Mouse (Mus musculus) R1 (cell line): Measurements from ENCODE around the gene Nupr1.

Source experiments
- DNase-seq: peaks from one replicate; pipeline ENCODE4 v3.0.0-alpha.2; 2018; ENCODE audit warnings: low read depth, low spot score

Gene Nupr1

DNA sequence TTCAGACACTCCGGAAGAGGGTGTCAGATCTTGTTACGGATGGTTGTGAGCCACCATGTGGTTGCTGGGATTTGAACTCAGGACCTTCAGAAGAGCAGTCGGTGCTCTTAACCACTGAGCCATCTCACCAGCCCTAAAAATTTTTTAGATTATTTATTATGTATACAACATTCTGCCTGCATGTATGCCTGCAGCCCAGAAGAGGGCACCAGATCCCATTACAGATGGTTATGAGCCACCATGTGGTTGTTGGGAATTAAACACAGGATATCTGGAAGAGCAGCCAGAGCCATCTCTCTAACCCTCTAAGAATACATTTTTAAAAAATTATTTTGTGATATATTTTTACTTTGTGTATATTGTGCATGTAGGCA is 12.6 kb upstream of the Nupr1 start:
- DNase-seq = peak; percentile 74

DNA sequence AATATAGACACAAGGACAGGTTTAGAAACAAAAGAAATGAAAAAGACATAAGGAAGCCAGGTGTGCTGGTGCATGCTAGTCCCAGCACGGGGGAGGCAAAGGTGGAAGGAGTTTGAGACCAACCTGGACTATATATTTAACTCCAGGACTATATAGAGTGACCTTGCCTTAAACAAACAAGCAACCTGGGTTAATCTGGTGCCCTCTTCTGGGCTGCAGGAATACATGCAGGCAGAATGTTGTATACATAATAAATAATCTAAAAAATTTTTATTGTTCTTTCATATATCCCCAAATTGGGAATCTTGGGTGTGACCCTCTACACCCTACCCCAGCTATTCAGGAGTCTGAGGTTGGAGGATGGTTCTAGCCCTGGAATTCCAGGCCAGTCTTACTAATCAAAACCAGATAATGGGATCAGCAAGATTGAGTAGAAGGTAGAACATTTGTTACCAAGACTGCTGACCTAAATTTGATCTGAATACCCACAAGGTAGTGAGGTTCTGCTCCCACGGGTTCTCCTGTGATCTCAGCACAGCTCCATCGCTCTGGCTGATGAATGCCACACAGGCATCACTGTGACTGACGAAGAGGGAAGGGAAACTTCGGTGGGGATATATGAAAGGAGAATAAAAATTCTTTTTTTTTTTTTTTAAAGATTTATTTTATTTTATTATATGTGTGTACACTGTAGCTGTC is 12.0 kb upstream of the Nupr1 start:
- DNase-seq = no peak

DNA sequence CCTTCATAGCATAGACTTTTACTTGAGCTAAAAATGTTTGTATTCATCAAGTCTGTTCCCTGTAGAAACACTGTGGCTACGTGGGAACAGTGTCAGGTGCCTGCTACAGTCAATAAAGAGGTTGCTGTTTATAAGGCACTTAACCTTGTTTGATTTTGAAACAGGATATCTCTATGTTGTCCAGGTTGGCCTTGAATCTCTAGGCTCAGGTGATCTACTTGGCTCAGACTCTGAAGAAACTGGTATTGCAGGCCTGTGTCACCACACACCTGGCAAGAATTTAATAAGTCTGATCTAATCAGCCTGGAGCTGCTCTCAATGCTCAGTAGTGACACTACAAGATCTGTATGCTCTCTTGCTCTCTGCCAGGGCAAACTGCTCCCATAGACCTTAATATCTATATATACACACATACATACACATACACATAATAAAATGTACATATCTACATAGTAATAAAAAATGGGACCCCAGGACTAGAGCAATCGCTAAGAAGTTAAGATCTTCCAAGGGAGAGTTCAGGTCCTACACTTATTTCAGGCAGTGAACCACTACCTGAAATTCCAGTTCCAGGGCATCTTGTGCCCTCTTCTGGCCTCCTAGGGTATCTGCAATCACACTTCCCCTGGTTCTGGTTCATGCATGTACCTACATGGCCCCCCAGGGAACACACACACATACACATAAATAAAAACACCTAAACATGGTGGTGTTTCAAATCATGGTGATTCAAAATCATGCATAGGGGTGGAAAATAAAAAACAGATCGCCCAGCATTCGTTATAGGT is 6.3 kb upstream of the Nupr1 start:
- DNase-seq = peak; percentile 67

DNA sequence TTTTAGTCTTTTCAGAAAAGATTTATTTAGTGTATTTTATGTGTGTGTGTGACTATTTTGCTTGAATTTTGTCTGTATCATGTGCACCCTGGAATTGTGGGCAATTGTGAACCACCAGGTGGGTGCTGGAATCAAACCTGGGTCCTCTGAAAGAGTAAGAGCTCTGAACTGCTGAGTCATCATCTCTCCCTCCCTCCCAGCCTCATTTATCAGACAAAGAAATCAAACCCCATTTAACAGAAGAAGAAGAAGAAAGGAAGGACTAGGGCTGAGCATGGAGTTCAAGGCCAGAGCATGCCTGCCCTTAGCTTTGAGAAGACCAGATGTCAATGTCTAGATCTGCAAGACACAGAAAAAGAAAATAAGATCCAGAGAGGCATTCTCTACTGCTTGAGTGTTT is 4.7 kb upstream of the Nupr1 start:
- DNase-seq = no peak

DNA sequence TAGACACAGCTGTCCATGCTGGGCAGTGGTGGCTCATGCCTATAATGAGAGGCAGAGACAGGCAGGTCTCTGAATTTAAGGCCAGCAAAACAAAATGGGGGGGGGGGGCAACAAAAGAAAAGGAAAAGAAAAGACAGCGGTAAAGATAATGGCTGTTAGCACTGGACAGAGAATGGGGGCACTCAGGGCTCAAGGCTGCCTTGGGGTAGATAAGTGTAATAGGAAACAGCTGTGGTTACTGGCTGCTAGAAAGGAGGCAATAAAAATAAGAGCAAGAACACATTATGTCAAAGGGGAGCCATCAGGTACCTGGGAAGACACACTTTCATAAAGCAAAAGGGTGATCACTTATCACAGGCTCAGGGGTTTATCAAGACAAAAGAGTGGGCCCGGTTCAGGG is 1.8 kb upstream of the Nupr1 start:
- DNase-seq = no peak

DNA sequence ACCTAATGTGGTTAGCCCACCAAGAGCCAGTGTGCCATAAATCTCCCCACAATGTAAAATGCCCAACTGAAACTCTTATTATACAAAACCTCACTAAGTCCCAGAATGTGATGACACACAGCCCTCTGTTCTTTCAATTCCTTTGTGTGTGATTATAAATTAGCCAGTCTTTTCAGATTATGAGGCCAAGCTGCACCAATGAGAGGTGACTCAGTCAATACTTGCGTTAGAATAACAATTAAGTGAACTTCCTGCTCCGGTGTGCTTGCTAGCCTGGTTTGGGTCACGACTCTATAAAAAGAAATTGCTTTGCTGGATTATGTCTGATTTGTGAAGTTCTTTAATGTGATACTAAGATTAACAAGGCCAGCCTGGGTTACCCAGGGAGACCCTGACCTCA is 746 bp downstream of the Nupr1 start:
- DNase-seq = no peak

DNA sequence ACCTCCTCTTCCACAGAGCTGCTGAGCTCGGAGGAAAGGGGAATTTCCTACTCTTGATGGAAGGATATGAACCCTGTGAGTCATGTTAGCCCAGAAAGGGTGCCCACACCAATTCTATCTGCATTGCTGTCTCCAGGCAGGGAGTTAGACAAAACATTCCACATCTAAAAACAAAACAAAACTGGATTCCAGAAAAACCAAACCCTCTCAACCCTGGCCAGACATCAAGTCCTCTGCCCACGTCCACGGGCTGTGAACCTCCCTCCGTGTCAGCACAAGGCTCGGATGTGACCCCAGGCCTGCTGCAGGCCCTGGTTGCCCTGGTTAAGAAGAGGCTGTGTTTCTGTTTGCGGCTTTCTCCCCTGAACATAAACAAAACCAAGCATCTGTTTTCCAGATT is 2.5 kb downstream of the Nupr1 start:
- DNase-seq = no peak

DNA sequence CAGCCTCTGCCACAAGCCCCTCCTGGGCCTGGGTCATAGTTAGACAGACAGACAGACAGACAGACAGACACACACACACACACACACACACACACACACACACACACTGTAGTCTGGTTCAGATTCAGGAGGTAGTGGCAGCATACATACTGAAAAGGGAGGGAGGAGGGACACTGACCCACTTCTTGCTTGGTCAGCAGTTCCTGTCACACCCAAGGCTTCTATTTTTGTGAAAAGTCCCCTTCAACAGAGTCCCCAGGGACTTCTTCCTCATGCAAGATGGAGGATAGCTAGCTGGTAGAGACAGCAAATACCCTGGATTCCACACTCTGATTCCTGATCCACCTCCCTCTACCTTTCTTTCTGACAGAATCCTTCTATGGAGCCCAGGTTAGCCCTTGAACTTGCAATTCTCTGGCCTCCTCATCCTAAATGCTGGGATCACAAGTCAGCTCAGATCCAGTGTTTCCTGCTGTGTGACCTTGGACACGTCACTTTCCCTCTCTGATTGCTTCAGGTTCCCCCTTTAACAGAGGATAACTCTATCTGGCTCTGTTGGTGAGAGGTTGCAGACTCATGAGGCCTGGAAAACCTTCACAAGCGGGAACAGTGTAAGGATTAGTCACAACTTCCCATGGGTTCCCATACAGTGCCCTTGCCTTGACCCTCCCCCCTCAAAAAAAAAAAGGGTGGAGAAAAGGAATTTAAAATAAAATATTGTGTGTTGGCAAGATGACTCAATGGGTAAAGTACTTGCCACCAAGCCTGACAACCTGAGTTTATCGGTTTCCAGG is 4.7 kb downstream of the Nupr1 start:
- DNase-seq = no peak

DNA sequence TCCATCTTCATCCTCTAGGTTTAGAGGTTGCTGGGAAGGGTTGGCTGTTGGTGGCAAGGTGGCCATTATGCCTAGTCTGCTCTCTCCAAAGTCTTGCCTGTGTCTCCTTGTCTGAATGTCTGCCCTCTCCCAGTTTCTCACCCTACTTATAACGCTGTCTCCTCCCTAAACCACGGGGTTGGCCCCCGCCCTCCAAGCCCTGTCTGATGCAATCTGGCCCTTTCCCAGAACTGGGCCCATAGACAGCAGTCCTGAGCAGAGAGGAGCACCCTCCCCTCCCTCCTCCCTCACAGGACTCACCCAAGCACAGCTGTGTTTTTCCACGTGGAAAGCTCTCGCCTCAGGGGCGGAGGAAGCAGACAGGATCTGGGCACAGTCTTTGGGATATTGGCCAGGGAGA is 5.3 kb downstream of the Nupr1 start:
- DNase-seq = no peak

DNA sequence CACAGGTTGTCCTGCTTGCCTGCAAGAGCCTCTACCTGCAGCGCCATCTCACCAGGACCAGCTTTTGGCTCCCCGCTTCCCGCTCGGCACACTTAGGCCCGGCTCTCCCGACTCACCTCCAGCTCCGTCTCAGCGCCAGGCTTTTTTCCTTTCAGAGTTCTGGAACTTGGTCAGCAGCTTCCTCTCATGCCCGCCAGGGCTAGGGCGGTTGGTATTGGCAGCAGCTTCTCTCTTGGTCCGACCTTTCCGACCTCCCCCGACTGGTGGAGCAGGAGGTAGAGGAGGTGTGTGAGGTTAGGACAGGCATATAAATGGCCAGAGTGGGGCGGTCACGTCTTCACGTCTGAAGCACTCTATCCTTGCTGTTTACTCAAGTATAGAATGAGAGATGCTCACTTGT is 5.9 kb downstream of the Nupr1 start:
- peak; percentile 39 for DNase-seq

DNA sequence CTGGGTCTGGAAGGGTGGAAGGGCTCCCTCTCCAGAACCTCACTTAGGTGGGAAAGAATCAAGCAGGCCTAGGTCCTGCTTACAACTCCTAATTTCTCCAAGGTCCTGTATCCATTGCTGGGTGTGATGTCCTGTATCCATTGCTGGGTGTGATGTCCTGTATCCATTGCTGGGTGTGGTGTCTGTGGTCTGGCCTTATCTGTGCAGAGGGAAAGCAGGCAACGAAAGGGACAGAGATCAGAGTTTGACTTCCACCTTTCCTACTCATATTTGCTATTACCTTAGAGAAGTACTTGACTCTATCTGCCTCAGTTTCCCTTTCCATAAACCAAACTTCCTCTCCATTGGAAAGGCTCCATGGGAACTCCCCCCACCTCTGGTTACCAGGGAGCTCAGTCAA is 7.3 kb downstream of the Nupr1 start:
- no peak for DNase-seq

DNA sequence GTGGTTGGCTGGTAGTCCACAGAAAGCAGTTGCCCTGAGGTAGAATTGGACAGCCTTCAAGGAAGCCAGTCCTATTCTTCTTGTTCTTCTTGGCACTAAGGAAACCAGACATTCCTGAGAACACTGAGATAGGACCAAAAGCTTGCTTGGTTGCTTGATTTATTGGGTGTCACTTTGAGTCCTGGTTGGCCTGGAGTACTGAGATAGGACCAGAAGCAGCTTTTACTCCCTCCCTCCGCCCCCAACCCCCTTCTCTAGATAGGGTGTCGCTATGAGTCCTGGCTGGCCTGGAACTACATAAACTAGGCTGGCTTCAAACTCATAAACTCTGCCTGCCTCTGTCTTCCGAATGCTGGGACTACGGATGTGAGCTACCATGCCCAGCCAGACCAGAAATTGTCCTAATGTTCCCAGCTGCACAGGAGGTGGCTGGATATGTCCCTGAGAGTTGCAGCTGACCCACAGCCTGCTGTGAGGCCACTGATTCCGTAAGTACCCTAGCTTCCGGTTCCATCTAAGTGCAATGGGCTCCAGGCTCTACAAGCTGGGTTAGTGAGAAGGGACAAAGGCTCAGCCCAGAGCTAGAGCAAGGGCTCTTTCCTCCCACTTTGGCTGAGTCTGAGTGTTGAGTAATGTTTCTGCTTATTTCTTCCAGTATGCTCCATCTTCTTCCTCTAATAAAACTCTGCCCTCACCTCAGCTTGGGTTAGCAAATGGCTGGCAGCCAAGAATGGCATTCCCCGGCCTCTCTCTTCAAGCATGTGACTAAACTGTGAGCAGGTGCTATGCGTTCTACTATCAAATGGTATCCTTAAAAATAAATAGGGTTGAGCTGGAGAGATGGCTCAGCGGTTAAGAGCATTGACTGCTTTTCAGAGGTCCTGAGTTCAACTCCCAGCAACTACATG is 9.0 kb downstream of the Nupr1 start:
- no peak for DNase-seq

DNA sequence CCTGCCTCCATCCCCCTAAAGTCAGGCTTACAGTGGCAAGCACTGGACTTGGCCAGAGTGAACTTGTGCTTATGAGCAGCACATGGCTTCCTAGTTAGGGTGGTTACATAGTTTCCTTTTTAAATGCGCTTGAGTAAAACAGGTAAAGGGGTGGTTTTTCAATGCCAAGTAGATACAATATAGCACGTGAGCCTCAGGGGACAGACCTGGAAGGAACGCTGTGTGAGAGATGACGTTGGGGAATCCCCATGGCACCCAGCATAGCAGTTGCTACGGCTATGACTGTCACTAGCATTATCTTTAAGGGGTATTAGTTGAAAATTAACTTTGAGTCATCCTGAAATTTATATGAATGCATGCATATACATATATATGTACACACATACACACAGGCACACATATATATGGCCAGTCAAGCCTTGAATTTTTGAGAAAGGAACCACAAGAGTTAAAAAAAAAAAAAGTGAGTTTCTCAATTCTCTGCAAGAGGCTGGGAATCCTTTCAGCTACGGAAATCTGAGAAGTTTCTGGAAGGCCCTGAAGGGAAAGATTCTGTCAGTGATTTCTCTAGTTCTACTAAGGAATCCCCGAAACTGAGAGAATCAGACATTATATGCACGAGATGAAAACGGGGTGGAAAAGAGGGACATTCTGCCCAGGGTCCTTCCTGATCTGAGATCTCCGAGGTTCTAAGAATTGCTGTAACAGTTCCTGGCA is 10.9 kb downstream of the Nupr1 start:
- no peak for DNase-seq

DNA sequence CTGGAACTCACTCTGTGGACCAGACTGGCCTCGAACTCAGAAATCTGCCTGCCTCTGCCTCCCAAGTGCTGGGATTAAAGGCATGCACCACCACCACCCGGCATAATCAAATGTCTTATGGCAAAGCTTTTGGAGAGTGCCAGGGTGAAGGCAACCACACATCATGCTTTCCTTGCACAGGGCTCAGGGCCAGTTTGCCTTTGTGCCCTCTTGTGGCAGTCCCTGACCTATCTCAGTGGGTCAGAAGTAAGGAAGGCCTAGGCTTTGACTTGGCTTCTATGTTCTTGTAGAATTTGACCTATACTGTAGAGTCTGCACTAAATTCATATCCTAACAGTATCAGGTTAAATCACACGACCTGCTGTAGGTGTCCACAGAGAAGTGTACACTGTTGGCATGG is 14.0 kb downstream of the Nupr1 start:
- DNase-seq = no peak

DNA sequence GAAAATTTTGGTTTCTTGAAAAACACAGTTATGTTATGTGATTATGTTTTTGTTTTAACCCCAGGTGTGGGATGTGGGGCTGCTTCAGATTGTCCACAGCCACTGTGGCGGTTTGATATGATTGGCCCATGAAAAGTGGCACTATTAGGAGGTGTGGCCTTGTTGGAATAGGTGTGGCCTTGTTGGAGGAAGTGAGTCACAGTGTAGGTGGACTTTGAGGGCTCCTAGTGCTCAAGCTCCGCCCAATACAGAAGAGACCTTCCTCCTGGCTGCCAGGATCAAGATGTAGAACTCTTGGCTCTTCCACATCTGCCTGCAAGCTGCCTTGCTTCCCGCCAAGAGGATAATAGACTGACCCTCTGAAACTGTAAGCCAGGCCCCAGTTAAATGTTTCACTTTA is 17.9 kb downstream of the Nupr1 start:
- peak; percentile 86 for DNase-seq

DNA sequence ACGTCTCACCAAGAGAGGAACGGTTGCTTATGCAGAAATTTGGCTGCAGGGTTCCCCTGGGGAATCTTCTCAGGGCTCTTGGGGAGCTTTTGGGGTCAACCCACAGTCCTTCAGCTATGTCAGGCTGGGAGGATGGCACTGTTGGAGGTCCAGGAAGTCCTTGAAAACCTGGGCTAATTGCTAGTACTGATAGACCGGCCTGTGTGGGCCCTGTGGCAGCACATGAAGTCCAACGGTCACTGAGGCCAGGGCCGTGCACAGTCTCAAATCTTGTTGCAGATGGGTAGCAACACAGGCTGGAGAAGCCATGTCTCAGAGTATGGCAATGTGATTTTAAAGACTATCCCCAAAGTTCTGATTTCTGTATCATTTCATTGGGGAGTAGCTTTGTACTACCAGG is 22.9 kb downstream of the Nupr1 start:
- no peak for DNase-seq

DNA sequence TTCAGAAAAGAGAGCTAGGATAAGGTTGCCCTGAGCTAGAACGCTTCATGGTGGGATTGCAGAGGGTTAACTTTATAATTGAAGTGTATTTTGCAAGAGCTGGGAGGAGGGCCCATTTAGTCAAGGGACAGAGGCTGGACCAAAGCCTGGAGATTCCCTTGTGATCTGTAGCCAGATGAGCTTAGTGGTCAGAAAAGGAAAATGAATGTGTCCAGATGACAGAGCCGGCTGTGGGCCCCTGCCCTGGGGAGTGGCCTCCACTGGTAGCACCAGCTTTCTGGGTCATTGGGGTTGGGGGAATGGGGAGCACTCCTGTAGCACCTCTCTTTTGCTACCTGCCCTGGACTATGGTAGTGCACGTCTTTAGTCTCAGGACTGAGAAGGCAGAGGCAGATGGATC is 23.6 kb downstream of the Nupr1 start:
- DNase-seq = no peak

DNA sequence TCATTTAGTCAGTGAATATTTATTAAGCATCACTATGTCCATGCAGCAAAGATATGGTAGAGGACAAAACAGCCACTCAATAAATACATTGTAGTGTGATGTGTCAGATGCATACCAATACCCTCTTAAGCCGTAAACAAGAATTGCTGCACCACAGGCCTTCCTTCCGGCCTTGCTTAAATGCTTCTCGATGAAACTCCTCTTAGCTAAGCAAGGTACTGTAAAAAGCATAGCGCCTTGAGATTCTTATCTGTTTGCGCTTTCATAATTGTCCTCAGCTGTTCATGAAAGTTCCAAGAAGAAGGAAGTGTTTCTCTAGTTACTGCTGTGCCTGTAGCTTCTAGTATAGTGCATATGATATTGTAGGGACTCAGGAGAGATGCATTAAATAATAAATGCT is 24.1 kb downstream of the Nupr1 start:
- DNase-seq = no peak

DNA sequence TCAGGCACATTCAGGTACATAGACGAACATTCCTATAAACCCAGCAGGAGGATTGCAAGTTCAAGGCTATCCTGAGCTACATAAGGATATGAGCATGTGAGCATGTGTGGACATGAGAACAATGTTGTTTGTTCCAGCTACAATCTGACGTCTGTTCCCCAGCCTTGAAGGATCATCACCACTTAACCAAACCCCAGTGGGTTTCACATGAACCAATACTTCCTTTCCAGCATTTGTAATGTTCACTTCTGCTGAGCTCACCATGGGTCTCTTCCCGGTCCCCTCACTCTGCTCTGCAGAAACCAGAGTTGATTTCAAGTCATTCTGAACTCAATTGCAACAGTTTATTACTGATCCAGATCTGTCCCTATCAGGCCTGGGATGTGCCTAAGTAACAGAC is 28.0 kb downstream of the Nupr1 start:
- no peak for DNase-seq

DNA sequence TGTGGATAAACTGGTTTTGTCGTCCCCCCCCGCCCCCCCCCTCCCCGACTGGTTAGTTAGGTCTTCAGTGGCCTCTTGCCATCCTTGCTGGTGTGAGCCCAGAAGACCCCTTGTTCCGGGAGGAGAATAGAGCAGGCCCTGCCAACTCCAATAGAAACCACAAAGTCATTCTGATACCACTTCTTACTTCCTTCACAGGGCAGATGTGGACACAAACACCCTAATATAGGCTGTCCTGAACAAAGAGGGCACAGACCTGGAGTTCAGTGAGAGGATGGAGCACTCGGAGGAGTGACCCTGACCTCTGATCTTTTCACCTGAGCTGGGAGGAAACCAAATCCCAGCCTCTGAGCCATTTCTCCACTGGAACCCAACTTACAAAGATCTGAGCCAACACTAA is 28.8 kb downstream of the Nupr1 start:
- DNase-seq = no peak

DNA sequence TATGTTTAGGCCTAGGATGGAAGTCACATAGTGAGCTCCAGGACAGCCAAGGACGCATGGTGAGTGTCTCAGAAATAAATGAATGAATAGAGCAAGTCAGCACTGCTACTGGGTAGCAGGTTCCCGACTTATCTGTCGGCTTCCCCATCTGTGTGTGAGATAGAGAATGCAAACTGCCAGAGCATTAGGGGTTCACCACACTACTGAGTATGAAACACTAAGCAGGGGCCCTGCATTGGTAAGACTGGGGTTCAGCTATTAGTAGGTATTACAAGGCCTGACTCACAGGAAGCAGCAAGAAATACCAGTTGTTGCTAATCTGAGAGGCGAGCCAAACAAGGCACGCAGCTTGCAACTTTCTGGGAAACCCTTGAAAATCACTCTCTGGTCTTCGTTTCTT is 31.7 kb downstream of the Nupr1 start:
- no peak for DNase-seq
